Mouse (Mus musculus) 416B (cell line): Measurements from ENCODE around the gene Aktip.

Experiments
- DNase-seq: peaks from one replicate; pipeline ENCODE4 v3.0.0; 2011; ENCODE audit warnings: low read depth

Gene Aktip

GRCm38 (mm10) chr8:91199876-91200275 lies at the start of gene Aktip:
Gene Aktip (minus strand): TSS chr8:91199976.
- DNase-seq, result no peak

- DNase-seq, result no peak
Measured at GRCm38 (mm10) chr8:91245821-91246454, 46.2 kb upstream of the Aktip start.

GRCm38 (mm10) chr8:91242721-91243120 lies 42.9 kb upstream of the Aktip start:
- DNase-seq, result peak; percentile 60

GRCm38 (mm10) chr8:91241873-91242519 lies 42.2 kb upstream of the Aktip start:
- no peak for DNase-seq

GRCm38 (mm10) chr8:91241371-91241770 lies 41.6 kb upstream of the Aktip start:
- DNase-seq, result no peak

- no peak for DNase-seq
Measured at GRCm38 (mm10) chr8:91237191-91237590, 37.4 kb upstream of the Aktip start.

GRCm38 (mm10) chr8:91234097-91234496 lies 34.3 kb upstream of the Aktip start:
- DNase-seq, result no peak

- DNase-seq, result no peak
Measured at GRCm38 (mm10) chr8:91227421-91227841, 27.7 kb upstream of the Aktip start.

GRCm38 (mm10) chr8:91224227-91224626 lies 24.5 kb upstream of the Aktip start:
- DNase-seq, result no peak

- no peak for DNase-seq
Measured at GRCm38 (mm10) chr8:91221841-91222240, 22.1 kb upstream of the Aktip start.

- no peak for DNase-seq
Measured at GRCm38 (mm10) chr8:91218271-91218670, 18.5 kb upstream of the Aktip start.

- no peak for DNase-seq
Measured at GRCm38 (mm10) chr8:91217062-91217905, 17.5 kb upstream of the Aktip start.

- no peak for DNase-seq
Measured at GRCm38 (mm10) chr8:91214287-91214686, 14.5 kb upstream of the Aktip start.

- DNase-seq, result no peak
Measured at GRCm38 (mm10) chr8:91212948-91213347, 13.2 kb upstream of the Aktip start.

GRCm38 (mm10) chr8:91209658-91210057 lies 9.9 kb upstream of the Aktip start:
- no peak for DNase-seq

- DNase-seq, result no peak
Measured at GRCm38 (mm10) chr8:91207676-91208075, 7.9 kb upstream of the Aktip start.

GRCm38 (mm10) chr8:91205897-91206296 lies 6.1 kb upstream of the Aktip start:
- no peak for DNase-seq

GRCm38 (mm10) chr8:91201184-91201583 lies 1.4 kb upstream of the Aktip start:
- DNase-seq, result no peak

GRCm38 (mm10) chr8:91198036-91198435 lies 1.7 kb downstream of the Aktip start:
- DNase-seq, result no peak

- peak; percentile 64 for DNase-seq
Measured at GRCm38 (mm10) chr8:91197233-91197632, 2.5 kb downstream of the Aktip start.

GRCm38 (mm10) chr8:91196661-91197060 lies 3.1 kb downstream of the Aktip start:
- DNase-seq, result no peak

- no peak for DNase-seq
Measured at GRCm38 (mm10) chr8:91194081-91194480, 5.7 kb downstream of the Aktip start.

- no peak for DNase-seq
Measured at GRCm38 (mm10) chr8:91192941-91193340, 6.8 kb downstream of the Aktip start.
